Mouse (Mus musculus) kidney, postnatal 0 days (tissue): ENCODE measurements around the gene Cetn3. TPM values are rescaled to one million over a fixed set of nuclear protein-coding genes. Genes with fewer than 3 reads are reported as not detected.

Experiments
- ATAC-seq: fragments of 200-750 bp; cut with Nextera tagmentation; replicated peaks from 2 replicates; pipeline ENCODE4 v1.8.0; 2017; ENCODE audit warnings: low read depth, moderate number of reproducible peaks, moderate TSS enrichment, moderate library complexity; ENCODE audit not compliant: low FRiP score
- DNase-seq: peaks from one replicate; pipeline ENCODE4 v3.0.0-alpha.2; 2016; ENCODE audit warnings: low spot score
- H3K27ac ChIP-seq: fragments of 300-500 bp; sonication (generic); 2 replicates; pipeline ENCODE4 v1.5.1; 2014; ENCODE audit warnings: mild to moderate bottlenecking
- H3K27me3 ChIP-seq: fragments of 300-500 bp; sonication (generic); 2 replicates; pipeline ENCODE4 v1.6.1; 2014; ENCODE audit warnings: low read length, mixed read lengths; ENCODE audit not compliant: insufficient read depth
- H3K36me3 ChIP-seq: fragments of 300-500 bp; sonication (generic); 2 replicates; pipeline ENCODE4 v1.6.1; 2014; ENCODE audit warnings: low read length, mixed read lengths; ENCODE audit not compliant: insufficient read depth
- H3K4me1 ChIP-seq: fragments of 300-500 bp; sonication (generic); replicated peaks from 2 replicates; pipeline ENCODE4 v1.6.1; 2014; ENCODE audit warnings: antibody characterized with exemption, low read length, mixed read lengths; ENCODE audit not compliant: insufficient read depth
- H3K4me2 ChIP-seq: fragments of 300-500 bp; sonication (generic); 2 replicates; pipeline ENCODE4 v1.6.1; 2014; ENCODE audit warnings: mild to moderate bottlenecking, low read length, moderate library complexity, mixed read lengths
- H3K4me3 ChIP-seq: fragments of 300-500 bp; sonication (generic); replicated peaks from 2 replicates; pipeline ENCODE4 v1.5.1; 2014; ENCODE audit warnings: low read depth, low read length
- H3K9ac ChIP-seq: fragments of 300-500 bp; sonication (generic); 2 replicates; pipeline ENCODE4 v1.6.1; 2014; ENCODE audit warnings: low read depth, low read length
- H3K9me3 ChIP-seq: fragments of 300-500 bp; sonication (generic); replicated peaks from 2 replicates; pipeline ENCODE4 v1.6.1; 2016; ENCODE audit warnings: low read length, inconsistent platforms, mixed read lengths
- CTCF ChIP-seq: IDR thresholded peaks from 2 replicates; pipeline ENCODE4 v1.5.1; 2016; ENCODE audit warnings: antibody characterized with exemption, low read depth, mild to moderate bottlenecking, moderate library complexity
- WGBS: fragments of 180-500 bp; shearing (Covaris S2); extraction: QIAGEN DNeasy Blood & Tissue Kit; methylation state at CpG from one replicate; pipeline ENCODE4 v1.1.7; 2014; 5-methylcytosine and 5-hydroxymethylcytosine counted together
- polyA plus RNA-seq: library from polyadenylated mRNA; unstranded; fragments of >200 nt; fragmentation: Nextera tagmentation; extraction: Ambion mirVana; gene quantifications from 2 replicates; pipeline ENCODE4 v1.2.1, GENCODE M21; 2015

Cetn3 gene
- polyA plus RNA-seq, 1 experiment from 2014 or later: 281 TPM

- H3K9me3 ChIP-seq: no peaks in the 10 kb centered on the region
- no peaks in the 10 kb centered on the region for H3K27me3 ChIP-seq
- TF ChIP-seq CTCF: no peak
- ATAC-seq (no peak), DNase-seq (no peak)
- 32% methylated on average over 9 of the region's 9 CpGs for WGBS
- H3K27ac ChIP-seq: peak overlapping the region; percentile 99
- peaks cover 3% of the 10 kb centered on the region for H3K36me3 ChIP-seq
- H3K4me1 ChIP-seq: peaks cover 4% of the 10 kb centered on the region; the same call in 1 of the 2 replicates
- peak overlapping the region; percentile 68 for H3K4me3 ChIP-seq
- peak overlapping the region; percentile 58 for H3K4me2 ChIP-seq
- H3K9ac ChIP-seq: peak overlapping the region; percentile 39; the same call in 1 of the 2 replicates
Measured at GRCm38 (mm10) chr13:81782475-81782874, 402 bp upstream of the Cetn3 start.

- DNase-seq (peak; percentile 98), ATAC-seq (peak; percentile 97)
- Histone ChIP-seq H3K9me3 (no peaks in the 10 kb centered on the region), H3K4me1 (peaks cover 4% of the 10 kb centered on the region; the same call in 1 of the 2 replicates), H3K36me3 (peaks cover 11% of the 10 kb centered on the region), H3K27ac (peak overlapping the region; percentile 99), H3K4me2 (peak overlapping the region; percentile 58), H3K4me3 (peak overlapping the region; percentile 68), H3K9ac (peak overlapping the region; percentile 88), H3K27me3 (no peaks in the 10 kb centered on the region)
- under 1% methylated on average over 60 of the region's 62 CpGs for WGBS
- no peak for TF ChIP-seq CTCF
Measured at GRCm38 (mm10) chr13:81783405-81784342, 797 bp downstream of the Cetn3 start.

GRCm38 (mm10) chr13:81785766-81786480, 3.0 kb downstream of the Cetn3 start:
- Histone ChIP-seq H3K9me3 (no peaks in the 10 kb centered on the region), H3K9ac (no peak overlapping the region), H3K27ac (no peak overlapping the region), H3K4me2 (no peak overlapping the region), H3K36me3 (peaks cover 15% of the 10 kb centered on the region), H3K27me3 (no peaks in the 10 kb centered on the region), H3K4me3 (no peak overlapping the region), H3K4me1 (peaks cover 4% of the 10 kb centered on the region; the same call in 1 of the 2 replicates)
- 78% methylated on average over 11 of the region's 11 CpGs for WGBS
- ATAC-seq: no peak
- TF ChIP-seq CTCF: no peak
- DNase-seq: no peak

- no peaks in the 10 kb centered on the region for H3K9me3 ChIP-seq
- no peak overlapping the region for H3K4me2 ChIP-seq
- H3K27ac ChIP-seq: no peak overlapping the region
- ATAC-seq: no peak
- peaks cover 15% of the 10 kb centered on the region for H3K36me3 ChIP-seq
- no peak overlapping the region for H3K9ac ChIP-seq
- H3K4me1 ChIP-seq: no peaks in the 10 kb centered on the region
- no peaks in the 10 kb centered on the region for H3K27me3 ChIP-seq
- H3K4me3 ChIP-seq: no peak overlapping the region
- no peak for DNase-seq
- no peak for TF ChIP-seq CTCF
- WGBS: 96% methylated on average over 8 of the region's 8 CpGs
Measured at GRCm38 (mm10) chr13:81790160-81790559, 7.3 kb downstream of the Cetn3 start.

GRCm38 (mm10) chr13:81791861-81792260, 9.0 kb downstream of the Cetn3 start:
- no peak overlapping the region for H3K4me3 ChIP-seq
- H3K4me2 ChIP-seq: no peak overlapping the region
- no peaks in the 10 kb centered on the region for H3K9me3 ChIP-seq
- 81% methylated on average over 8 of the region's 8 CpGs for WGBS
- no peak for TF ChIP-seq CTCF
- H3K4me1 ChIP-seq: no peaks in the 10 kb centered on the region
- H3K27me3 ChIP-seq: no peaks in the 10 kb centered on the region
- peaks cover 18% of the 10 kb centered on the region for H3K36me3 ChIP-seq
- ATAC-seq: no peak
- DNase-seq: no peak
- H3K27ac ChIP-seq: no peak overlapping the region
- no peak overlapping the region for H3K9ac ChIP-seq

- H3K4me1 ChIP-seq: no peaks in the 10 kb centered on the region
- no peak overlapping the region for H3K9ac ChIP-seq
- H3K4me3 ChIP-seq: no peak overlapping the region
- peaks cover 6% of the 10 kb centered on the region for H3K36me3 ChIP-seq
- no peak overlapping the region for H3K4me2 ChIP-seq
- no peak for TF ChIP-seq CTCF
- H3K27ac ChIP-seq: no peak overlapping the region
- no peak for DNase-seq
- H3K27me3 ChIP-seq: no peaks in the 10 kb centered on the region
- no peak for ATAC-seq
- H3K9me3 ChIP-seq: no peaks in the 10 kb centered on the region
- WGBS: 60% methylated on average over 1 of the region's 1 CpGs
Measured at GRCm38 (mm10) chr13:81793850-81794249, 11.0 kb downstream of the Cetn3 start.
